Mouse (Mus musculus) urinary bladder, postnatal 36 days (tissue): ENCODE data around the gene Arhgap15.

Experiments
- DNase-seq, 2 experiments: peaks; one replicate each; pipeline ENCODE4 v3.0.0; 2022; ENCODE audit warnings: low spot score in 2 of 2, mixed read lengths in 1 of 2

The Arhgap15 gene

DNA sequence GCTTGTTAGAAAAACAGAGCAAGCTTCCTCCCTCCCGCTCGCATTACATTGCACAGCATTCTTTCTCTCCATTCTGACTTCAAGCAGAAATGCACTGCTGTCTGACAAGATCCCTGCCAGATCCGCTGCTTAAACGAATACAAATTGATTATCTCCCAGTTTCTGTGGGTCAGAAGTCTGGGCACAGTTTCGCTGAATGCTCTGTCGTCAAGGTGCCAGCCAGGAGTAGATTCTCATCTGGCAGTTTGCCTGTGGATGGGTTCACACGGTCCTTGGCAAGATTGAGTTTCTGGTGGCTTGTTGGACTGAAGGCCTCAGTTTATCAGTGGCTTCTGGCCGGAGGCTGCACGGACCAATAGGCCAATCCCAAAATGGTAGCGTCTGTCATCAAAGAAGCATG is 435.9 kb downstream of the Arhgap15 start:
- DNase-seq, result no peak

DNA sequence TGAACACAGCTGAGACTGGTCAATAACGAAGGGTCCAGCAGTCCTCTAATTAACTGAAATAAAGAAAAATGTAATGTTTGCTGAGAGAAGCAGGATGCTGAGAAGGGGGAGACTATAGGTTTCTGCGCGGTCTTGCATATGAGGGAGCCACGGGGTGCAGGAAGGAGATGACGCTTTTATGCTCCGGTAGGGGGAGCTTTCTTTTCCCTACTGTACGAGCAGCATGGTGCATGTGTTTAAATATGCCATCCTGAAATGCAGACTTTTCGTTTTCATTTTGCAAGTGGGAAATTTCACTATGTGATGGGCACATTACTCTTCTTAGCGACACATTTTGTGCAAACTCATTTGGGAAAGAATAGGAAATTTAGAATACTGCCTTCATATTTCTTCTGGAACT is 442.1 kb downstream of the Arhgap15 start:
- no peak for DNase-seq

DNA sequence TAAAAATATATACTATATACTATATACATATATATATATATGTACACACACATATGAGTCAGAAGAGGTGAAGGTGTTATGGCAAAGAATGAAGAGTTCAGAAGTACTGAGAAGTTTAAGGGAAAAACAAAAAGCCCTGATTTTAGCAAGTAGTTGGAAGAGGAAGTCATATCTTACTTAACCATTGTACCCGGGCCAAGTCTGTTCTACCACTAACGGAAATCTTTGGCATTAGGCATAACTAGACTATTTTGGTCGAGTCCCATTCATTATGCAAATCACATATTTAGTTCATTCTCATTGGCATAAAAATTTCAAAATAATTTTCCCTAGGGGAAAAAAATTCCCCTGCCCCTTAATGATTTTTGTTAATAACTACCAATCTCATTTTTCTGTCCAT is 443.4 kb downstream of the Arhgap15 start:
- DNase-seq, result no peak

DNA sequence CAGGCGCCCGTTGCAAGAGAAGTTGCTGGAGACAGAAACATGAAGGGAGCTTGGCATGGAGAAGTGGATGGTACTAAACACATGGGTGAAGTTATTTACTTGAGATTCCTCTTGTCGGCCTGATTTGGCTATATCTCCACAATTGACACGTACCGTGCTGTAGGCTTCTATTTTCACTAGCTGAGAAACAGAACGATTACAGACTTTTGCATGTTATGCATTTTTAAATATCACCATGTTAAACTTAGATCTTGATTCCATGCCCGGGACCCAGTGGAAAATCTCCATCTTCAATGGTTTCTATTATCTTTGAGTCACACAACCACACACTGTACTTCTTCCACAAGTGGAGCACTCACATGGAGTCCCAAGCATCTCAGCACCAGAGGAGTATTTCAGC is 466.9 kb downstream of the Arhgap15 start:
- no peak for DNase-seq

DNA sequence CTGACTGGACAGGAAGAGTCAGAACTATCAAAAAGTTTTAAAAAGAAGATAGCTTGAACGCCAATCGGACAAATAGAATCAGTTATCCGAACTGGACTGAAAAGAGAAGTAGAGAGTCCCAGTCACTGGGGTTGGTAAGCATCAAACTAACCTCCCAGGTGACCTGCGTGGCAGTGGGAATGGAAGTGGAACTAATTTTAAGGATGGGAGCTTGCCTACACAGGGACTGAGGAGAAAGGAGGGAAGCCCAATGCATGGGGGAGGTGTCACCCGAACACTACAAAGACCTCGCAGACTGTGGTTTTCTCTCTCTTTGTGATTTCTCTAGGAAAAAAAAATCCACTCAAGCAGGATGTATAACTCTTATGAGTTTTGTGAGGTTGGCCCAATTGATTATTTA is 469.2 kb downstream of the Arhgap15 start:
- no peak for DNase-seq

DNA sequence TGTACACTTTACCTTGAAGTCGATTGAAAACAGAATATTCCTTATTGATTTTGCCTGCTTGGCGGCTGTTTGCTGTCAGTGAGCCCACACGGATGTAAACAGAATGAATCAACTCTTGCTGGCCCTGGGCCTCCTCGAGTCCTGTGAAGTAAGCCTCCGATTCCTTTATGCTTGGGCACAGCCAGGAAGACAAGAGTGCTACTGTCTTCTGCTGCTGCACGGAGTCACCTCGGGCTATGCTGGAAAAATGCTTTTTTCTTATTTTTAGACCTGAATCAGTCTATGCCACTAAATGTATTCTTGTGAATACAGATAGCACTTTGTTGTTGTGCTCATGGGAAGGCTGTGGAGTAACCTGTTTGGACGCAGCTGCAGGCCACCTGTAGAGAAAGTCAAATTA is 469.7 kb downstream of the Arhgap15 start:
- DNase-seq, result no peak

GRCm38 (mm10) chr2:44221686-44222085 is 473.1 kb downstream of the Arhgap15 start:
- peak in 1 of 2 experiments; percentile 7 for DNase-seq

GRCm38 (mm10) chr2:44222176-44222753 is 473.6 kb downstream of the Arhgap15 start:
- DNase-seq, result no peak

- no peak for DNase-seq
Measured at GRCm38 (mm10) chr2:44234856-44235255, 486.2 kb downstream of the Arhgap15 start.

DNA sequence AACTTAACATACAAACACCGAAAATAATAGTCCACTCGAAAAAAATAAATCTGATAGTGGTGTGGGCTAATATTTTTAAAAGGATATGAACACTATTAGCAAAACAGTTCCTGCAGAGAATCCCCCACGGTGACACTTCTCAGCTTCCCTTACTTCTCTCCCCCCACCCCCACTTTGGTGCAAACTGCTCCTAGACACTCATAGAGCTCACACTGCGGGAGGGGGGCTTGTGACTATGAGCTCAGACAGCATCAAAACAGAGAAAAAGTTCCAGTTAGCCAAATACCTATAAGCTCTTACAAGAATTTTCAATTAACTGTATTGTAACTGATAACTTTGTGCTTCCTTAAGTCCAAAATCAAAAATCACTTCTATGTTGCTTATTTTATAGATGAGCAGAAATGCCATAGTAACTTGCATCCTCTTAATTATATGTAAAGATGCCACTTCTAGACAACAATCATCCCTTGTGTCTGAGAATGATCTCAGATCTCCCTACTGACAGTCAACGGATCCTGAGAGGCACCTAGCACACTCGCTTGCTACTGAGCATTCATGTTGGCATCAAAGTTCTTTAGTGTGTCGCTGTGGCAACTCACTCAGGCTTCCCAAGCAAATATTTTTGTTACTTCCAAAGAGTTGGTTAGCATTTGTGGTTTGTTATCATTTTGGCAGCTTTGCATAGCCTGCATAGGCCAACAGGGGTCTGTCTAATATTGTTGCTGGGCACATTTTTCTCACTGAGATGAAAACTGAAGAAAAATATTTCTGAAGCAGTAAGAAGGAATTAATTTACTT is 493.2 kb downstream of the Arhgap15 start:
- no peak for DNase-seq

- DNase-seq, result no peak
Measured at GRCm38 (mm10) chr2:44242628-44243255, 494.1 kb downstream of the Arhgap15 start.

- no peak for DNase-seq
Measured at GRCm38 (mm10) chr2:44255343-44255742, 506.7 kb downstream of the Arhgap15 start.

- no peak for DNase-seq
Measured at GRCm38 (mm10) chr2:44257946-44258345, 509.3 kb downstream of the Arhgap15 start.

GRCm38 (mm10) chr2:44271455-44272346 is 523.1 kb downstream of the Arhgap15 start:
- no peak for DNase-seq

DNA sequence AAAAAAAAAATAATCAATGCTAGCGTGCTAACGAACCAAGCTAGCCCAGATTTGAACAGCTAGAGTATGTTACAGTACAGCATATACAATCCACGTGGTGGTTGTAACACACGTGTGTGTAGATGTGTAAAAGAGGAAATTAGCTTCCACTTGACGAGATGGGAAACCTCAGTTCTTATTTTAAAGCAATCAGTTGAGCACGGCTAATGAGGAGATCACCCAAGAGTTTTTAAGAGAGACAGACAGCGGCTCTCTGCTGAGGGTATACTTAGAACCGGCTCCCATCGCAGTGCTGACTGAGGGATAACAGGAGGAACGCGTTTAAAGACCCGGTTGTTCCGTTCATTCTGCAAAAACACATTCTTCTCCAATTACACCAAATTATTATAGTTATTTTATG is 524.0 kb downstream of the Arhgap15 start:
- DNase-seq, result no peak

DNA sequence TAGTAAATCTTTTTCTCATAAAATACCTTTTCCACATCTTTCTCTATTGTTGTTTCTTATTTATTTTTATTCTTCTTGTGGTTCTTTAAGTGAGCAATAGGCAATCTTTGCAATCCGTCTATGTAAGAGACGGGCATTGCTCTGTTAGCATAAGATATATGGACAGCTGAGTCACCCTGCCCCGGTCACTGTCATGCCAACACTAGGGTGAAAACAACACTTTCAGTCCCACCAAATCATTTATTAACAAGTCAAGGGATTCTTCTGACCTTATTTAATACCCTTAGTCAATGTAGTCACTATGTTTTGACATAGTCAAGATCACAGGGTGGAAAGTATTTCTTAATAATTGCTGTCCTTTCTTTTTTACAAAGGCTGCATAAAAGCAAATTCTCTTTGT is 525.8 kb downstream of the Arhgap15 start:
- DNase-seq, result no peak

DNA sequence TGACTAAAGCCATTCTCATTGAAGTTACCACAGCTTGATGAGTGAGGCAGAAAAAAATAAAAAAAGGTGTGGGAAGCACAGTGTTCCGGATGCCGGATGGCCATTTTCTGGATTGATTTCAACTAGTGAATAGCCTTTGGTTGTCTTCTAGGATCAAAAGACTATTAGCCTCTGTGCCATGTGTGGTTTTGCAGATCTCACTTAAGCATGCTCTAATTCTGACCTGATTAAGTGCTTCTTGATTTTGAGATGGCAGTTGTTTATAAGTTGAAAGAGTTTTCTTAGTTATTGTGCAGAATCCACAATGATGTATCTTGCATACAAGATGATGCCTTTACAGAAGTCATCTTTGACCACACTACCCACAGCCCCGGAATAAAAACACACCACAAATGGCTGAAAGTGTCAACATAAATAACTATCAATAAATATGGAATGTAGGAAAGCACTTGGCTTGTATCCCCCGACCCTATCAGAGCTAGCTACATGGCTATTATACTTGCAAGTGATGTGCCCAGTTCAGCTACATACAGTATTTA is 537.6 kb downstream of the Arhgap15 start:
- DNase-seq, result no peak

GRCm38 (mm10) chr2:44299156-44299555 is 550.5 kb downstream of the Arhgap15 start:
- DNase-seq, result no peak

GRCm38 (mm10) chr2:44299909-44300308 is 551.3 kb downstream of the Arhgap15 start:
- DNase-seq, result no peak

DNA sequence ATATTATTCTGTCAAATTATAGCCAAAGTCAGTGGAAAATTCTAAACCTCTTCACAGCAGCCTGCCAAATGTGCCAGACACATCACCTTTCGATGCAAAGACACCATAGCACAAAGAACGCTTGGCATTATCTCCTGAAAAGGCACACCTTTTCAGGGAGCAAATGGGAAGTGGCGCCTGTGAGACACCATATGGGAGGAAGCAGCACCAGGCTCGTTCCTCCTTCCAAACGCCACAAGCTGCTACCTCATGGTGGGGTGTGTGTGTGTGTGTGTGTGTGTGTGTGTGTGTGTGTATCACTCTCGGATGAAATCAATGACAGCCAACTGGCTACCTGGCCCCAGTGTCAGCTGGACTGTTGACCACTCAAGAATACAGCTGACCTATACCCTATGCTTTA is 551.8 kb downstream of the Arhgap15 start:
- no peak for DNase-seq

DNA sequence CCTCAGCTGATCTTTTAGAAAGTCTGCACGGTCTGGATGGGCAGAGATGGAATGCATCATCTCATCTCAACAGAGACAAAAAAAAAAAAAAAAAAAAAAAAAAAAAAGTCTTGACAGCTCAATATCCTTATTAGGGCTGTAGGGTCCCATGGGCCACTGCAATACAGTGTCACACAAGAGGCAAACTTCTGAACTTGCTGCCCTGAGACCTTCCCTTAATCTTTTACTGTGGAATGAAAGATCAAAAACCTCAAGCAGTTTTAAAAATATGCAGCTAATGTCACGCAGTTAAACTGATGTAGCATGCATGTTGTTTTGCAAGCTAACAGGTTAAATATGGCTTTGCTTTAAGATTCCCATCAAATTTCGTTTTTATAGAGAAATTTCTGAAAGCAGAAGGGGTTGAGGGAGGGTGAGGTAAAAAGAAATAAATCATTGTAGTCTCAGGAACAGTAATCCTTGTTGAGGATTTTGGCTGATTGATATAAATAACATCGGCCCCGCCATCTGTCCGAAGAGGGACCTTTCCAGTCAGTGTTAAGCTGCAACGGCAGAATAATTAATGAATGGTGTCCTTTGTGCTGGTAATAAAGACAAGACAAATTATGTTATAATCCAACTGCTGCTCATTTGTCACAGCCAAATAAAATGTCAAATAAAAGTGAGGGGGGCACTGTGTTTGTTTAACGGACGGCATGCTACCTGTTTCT is 555.8 kb downstream of the Arhgap15 start:
- DNase-seq, result no peak
